Mouse (Mus musculus): ENCODE data around the gene Mrps14. TPM values are rescaled to one million over a fixed set of nuclear protein-coding genes. Genes with fewer than 3 reads are reported as not detected.

The Mrps14 gene
- polyA plus RNA-seq, 1 experiment from 2014 or later: 235 TPM

GRCm38 (mm10) chr1:160233921-160234320, 38.9 kb downstream of the Mrps14 start:
- 0 out of 2 replicates have a peak overlapping the region, but pooled peaks have one; percentile 21 for H3K27ac ChIP-seq (ENCODE audit: low read depth, low read length)
- H3K4me1 ChIP-seq (replicated peaks; ENCODE audit: control insufficient read depth, insufficient read depth, low read length): no peaks in the 10 kb centered on the region
- H3K4me2 ChIP-seq (ENCODE audit: low read depth, low read length, severe bottlenecking): no peak overlapping the region
- no peaks in the 10 kb centered on the region for H3K27me3 ChIP-seq (ENCODE audit: control insufficient read depth, insufficient read depth, low read length)
- no peak overlapping the region for H3K4me3 ChIP-seq (ENCODE audit: low read depth, low read length)
- no peaks in the 10 kb centered on the region for H3K36me3 ChIP-seq (ENCODE audit: control insufficient read depth, insufficient read depth, low read length)
- DNase-seq (ENCODE audit: low spot score): no peak
- H3K9ac ChIP-seq (ENCODE audit: low read length): no peak overlapping the region
- no peak for ATAC-seq (replicated peaks; ENCODE audit: low FRiP score)
- no peaks in the 10 kb centered on the region for H3K9me3 ChIP-seq (ENCODE audit: control insufficient read depth, low read length)

- H3K4me2 ChIP-seq (ENCODE audit: low read depth, low read length, severe bottlenecking): no peak overlapping the region
- H3K27ac ChIP-seq (ENCODE audit: low read depth, low read length): no peak overlapping the region
- no peaks in the 10 kb centered on the region for H3K9me3 ChIP-seq (ENCODE audit: control insufficient read depth, low read length)
- 94% methylated on average over 2 of the region's 2 CpGs for WGBS
- H3K36me3 ChIP-seq (ENCODE audit: control insufficient read depth, insufficient read depth, low read length): no peaks in the 10 kb centered on the region
- DNase-seq (ENCODE audit: low spot score): no peak
- H3K27me3 ChIP-seq (ENCODE audit: control insufficient read depth, insufficient read depth, low read length): no peaks in the 10 kb centered on the region
- H3K4me1 ChIP-seq (replicated peaks; ENCODE audit: control insufficient read depth, insufficient read depth, low read length): no peaks in the 10 kb centered on the region
- ATAC-seq (replicated peaks; ENCODE audit: low FRiP score): no peak
- H3K9ac ChIP-seq (ENCODE audit: low read length): no peak overlapping the region
- H3K4me3 ChIP-seq (ENCODE audit: low read depth, low read length): no peak overlapping the region
Observed at GRCm38 (mm10) chr1:160237981-160238380, 43.0 kb downstream of the Mrps14 start.

GRCm38 (mm10) chr1:160238852-160239443, 43.9 kb downstream of the Mrps14 start:
- WGBS: 87% methylated on average over 1 of the region's 1 CpGs
- no peak for ATAC-seq (replicated peaks; ENCODE audit: low FRiP score)

GRCm38 (mm10) chr1:160240091-160240490, 45.1 kb downstream of the Mrps14 start:
- Histone ChIP-seq H3K27me3 (ENCODE audit: control insufficient read depth, insufficient read depth, low read length) (no peaks in the 10 kb centered on the region), H3K4me3 (ENCODE audit: low read depth, low read length) (no peak overlapping the region), H3K4me2 (ENCODE audit: low read depth, low read length, severe bottlenecking) (no peak overlapping the region), H3K27ac (ENCODE audit: low read depth, low read length) (no peak overlapping the region), H3K36me3 (ENCODE audit: control insufficient read depth, insufficient read depth, low read length) (no peaks in the 10 kb centered on the region), H3K9ac (ENCODE audit: low read length) (no peak overlapping the region), H3K9me3 (ENCODE audit: control insufficient read depth, low read length) (no peaks in the 10 kb centered on the region), H3K4me1 (replicated peaks; ENCODE audit: control insufficient read depth, insufficient read depth, low read length) (no peaks in the 10 kb centered on the region)
- DNase-seq (ENCODE audit: low spot score) (no peak), ATAC-seq (replicated peaks; ENCODE audit: low FRiP score) (no peak)
- WGBS: 85% methylated on average over 2 of the region's 2 CpGs

More at GRCm38 (mm10) chr1:160238852-160239443, 43.9 kb downstream of the Mrps14 start:
- Histone ChIP-seq H3K9me3 (ENCODE audit: control insufficient read depth, low read length) (no peaks in the 10 kb centered on the region), H3K4me1 (replicated peaks; ENCODE audit: control insufficient read depth, insufficient read depth, low read length) (no peaks in the 10 kb centered on the region), H3K36me3 (ENCODE audit: control insufficient read depth, insufficient read depth, low read length) (no peaks in the 10 kb centered on the region), H3K27ac (ENCODE audit: low read depth, low read length) (no peak overlapping the region), H3K4me3 (ENCODE audit: low read depth, low read length) (no peak overlapping the region), H3K9ac (ENCODE audit: low read length) (no peak overlapping the region), H3K4me2 (ENCODE audit: low read depth, low read length, severe bottlenecking) (no peak overlapping the region), H3K27me3 (ENCODE audit: control insufficient read depth, insufficient read depth, low read length) (no peaks in the 10 kb centered on the region)
- DNase-seq (ENCODE audit: low spot score): no peak

GRCm38 (mm10) chr1:160244689-160245088, 49.7 kb downstream of the Mrps14 start:
- DNase-seq (ENCODE audit: low spot score): no peak
- no peaks in the 10 kb centered on the region for H3K9me3 ChIP-seq (ENCODE audit: control insufficient read depth, low read length)
- no peaks in the 10 kb centered on the region for H3K4me1 ChIP-seq (replicated peaks; ENCODE audit: control insufficient read depth, insufficient read depth, low read length)
- no peak overlapping the region for H3K4me2 ChIP-seq (ENCODE audit: low read depth, low read length, severe bottlenecking)
- WGBS: 90% methylated on average over 5 of the region's 5 CpGs
- H3K27ac ChIP-seq (ENCODE audit: low read depth, low read length): no peak overlapping the region
- no peaks in the 10 kb centered on the region for H3K27me3 ChIP-seq (ENCODE audit: control insufficient read depth, insufficient read depth, low read length)
- no peak for ATAC-seq (replicated peaks; ENCODE audit: low FRiP score)
- H3K36me3 ChIP-seq (ENCODE audit: control insufficient read depth, insufficient read depth, low read length): no peaks in the 10 kb centered on the region
- no peak overlapping the region for H3K9ac ChIP-seq (ENCODE audit: low read length)
- no peak overlapping the region for H3K4me3 ChIP-seq (ENCODE audit: low read depth, low read length)

GRCm38 (mm10) chr1:160245954-160246353, 50.9 kb downstream of the Mrps14 start:
- Histone ChIP-seq H3K4me3 (ENCODE audit: low read depth, low read length) (no peak overlapping the region), H3K9ac (ENCODE audit: low read length) (no peak overlapping the region), H3K9me3 (ENCODE audit: control insufficient read depth, low read length) (no peaks in the 10 kb centered on the region), H3K4me1 (replicated peaks; ENCODE audit: control insufficient read depth, insufficient read depth, low read length) (no peaks in the 10 kb centered on the region), H3K36me3 (ENCODE audit: control insufficient read depth, insufficient read depth, low read length) (no peaks in the 10 kb centered on the region), H3K4me2 (ENCODE audit: low read depth, low read length, severe bottlenecking) (no peak overlapping the region), H3K27ac (ENCODE audit: low read depth, low read length) (no peak overlapping the region), H3K27me3 (ENCODE audit: control insufficient read depth, insufficient read depth, low read length) (no peaks in the 10 kb centered on the region)
- ATAC-seq (replicated peaks; ENCODE audit: low FRiP score) (no peak), DNase-seq (ENCODE audit: low spot score) (no peak)
- 87% methylated on average over 2 of the region's 2 CpGs for WGBS

- Histone ChIP-seq H3K9ac (ENCODE audit: low read length) (no peak overlapping the region), H3K36me3 (ENCODE audit: control insufficient read depth, insufficient read depth, low read length) (no peaks in the 10 kb centered on the region), H3K4me3 (ENCODE audit: low read depth, low read length) (no peak overlapping the region), H3K4me1 (replicated peaks; ENCODE audit: control insufficient read depth, insufficient read depth, low read length) (no peaks in the 10 kb centered on the region), H3K9me3 (ENCODE audit: control insufficient read depth, low read length) (no peaks in the 10 kb centered on the region), H3K27ac (ENCODE audit: low read depth, low read length) (no peak overlapping the region), H3K27me3 (ENCODE audit: control insufficient read depth, insufficient read depth, low read length) (no peaks in the 10 kb centered on the region), H3K4me2 (ENCODE audit: low read depth, low read length, severe bottlenecking) (no peak overlapping the region)
- 84% methylated on average over 4 of the region's 4 CpGs for WGBS
- ATAC-seq (replicated peaks; ENCODE audit: low FRiP score) (no peak), DNase-seq (ENCODE audit: low spot score) (no peak)
Observed at GRCm38 (mm10) chr1:160246844-160247243, 51.8 kb downstream of the Mrps14 start.

- Histone ChIP-seq H3K4me2 (ENCODE audit: low read depth, low read length, severe bottlenecking) (no peak overlapping the region), H3K27me3 (ENCODE audit: control insufficient read depth, insufficient read depth, low read length) (no peaks in the 10 kb centered on the region), H3K36me3 (ENCODE audit: control insufficient read depth, insufficient read depth, low read length) (no peaks in the 10 kb centered on the region), H3K4me3 (ENCODE audit: low read depth, low read length) (no peak overlapping the region), H3K9me3 (ENCODE audit: control insufficient read depth, low read length) (no peaks in the 10 kb centered on the region), H3K4me1 (replicated peaks; ENCODE audit: control insufficient read depth, insufficient read depth, low read length) (no peaks in the 10 kb centered on the region), H3K9ac (ENCODE audit: low read length) (no peak overlapping the region), H3K27ac (ENCODE audit: low read depth, low read length) (no peak overlapping the region)
- DNase-seq (ENCODE audit: low spot score): no peak
- 86% methylated on average over 9 of the region's 9 CpGs for WGBS
- ATAC-seq (replicated peaks; ENCODE audit: low FRiP score): no peak
Observed at GRCm38 (mm10) chr1:160247473-160247872, 52.5 kb downstream of the Mrps14 start.

GRCm38 (mm10) chr1:160249786-160250185, 54.8 kb downstream of the Mrps14 start:
- DNase-seq (ENCODE audit: low spot score) (no peak), ATAC-seq (replicated peaks; ENCODE audit: low FRiP score) (no peak)
- H3K9ac ChIP-seq (ENCODE audit: low read length): no peak overlapping the region
- H3K9me3 ChIP-seq (ENCODE audit: control insufficient read depth, low read length): no peaks in the 10 kb centered on the region
- no peaks in the 10 kb centered on the region for H3K4me1 ChIP-seq (replicated peaks; ENCODE audit: control insufficient read depth, insufficient read depth, low read length)
- no peak overlapping the region for H3K4me2 ChIP-seq (ENCODE audit: low read depth, low read length, severe bottlenecking)
- 79% methylated on average over 3 of the region's 3 CpGs for WGBS
- no peak overlapping the region for H3K27ac ChIP-seq (ENCODE audit: low read depth, low read length)
- H3K36me3 ChIP-seq (ENCODE audit: control insufficient read depth, insufficient read depth, low read length): no peaks in the 10 kb centered on the region
- H3K4me3 ChIP-seq (ENCODE audit: low read depth, low read length): no peak overlapping the region
- H3K27me3 ChIP-seq (ENCODE audit: control insufficient read depth, insufficient read depth, low read length): no peaks in the 10 kb centered on the region
